Mouse (Mus musculus): ENCODE measurements around the gene Ccdc62. TPM values are rescaled to one million over a fixed set of nuclear protein-coding genes. Genes with fewer than 3 reads are reported as not detected.

Gene Ccdc62
- total and polyA plus RNA-seq, 2 experiments from 2014 or later = 3.7 TPM

GRCm38 (mm10) chr5:123993263-123994036, 63.0 kb downstream of the Ccdc62 start:
- Histone ChIP-seq H3K27ac (ENCODE audit: low read depth, low read length) (peak overlapping the region; percentile 69), H3K9ac (0 out of 2 replicates have a peak overlapping the region, but pooled peaks have one; percentile 14), H3K4me2 (ENCODE audit: low read depth) (no peak overlapping the region), H3K27me3 (ENCODE audit: insufficient read depth, low read length) (no peaks in the 10 kb centered on the region), H3K36me3 (ENCODE audit: insufficient read depth) (peaks cover 15% of the 10 kb centered on the region; the same call in 1 of the 2 replicates), H3K4me3 (ENCODE audit: low read depth, low read length) (no peak overlapping the region), H3K9me3 (ENCODE audit: low read length) (no peaks in the 10 kb centered on the region), H3K4me1 (ENCODE audit: insufficient read depth) (no peaks in the 10 kb centered on the region)
- WGBS = 28% methylated on average over 7 of the region's 7 CpGs
- DNase-seq (peak; percentile 79), ATAC-seq (peak; percentile 86)
- peak; percentile 43 for TF ChIP-seq CTCF (IDR thresholded peaks at IDR 0.05; ENCODE audit: low read depth)

- Histone ChIP-seq H3K4me3 (ENCODE audit: low read depth, low read length) (no peak overlapping the region), H3K9me3 (ENCODE audit: low read length) (no peaks in the 10 kb centered on the region), H3K36me3 (ENCODE audit: insufficient read depth) (peaks cover 23% of the 10 kb centered on the region), H3K4me1 (ENCODE audit: insufficient read depth) (no peaks in the 10 kb centered on the region), H3K27me3 (ENCODE audit: insufficient read depth, low read length) (no peaks in the 10 kb centered on the region), H3K4me2 (ENCODE audit: low read depth) (no peak overlapping the region), H3K27ac (ENCODE audit: low read depth, low read length) (no peak overlapping the region), H3K9ac (no peak overlapping the region)
- TF ChIP-seq CTCF (IDR thresholded peaks at IDR 0.05; ENCODE audit: low read depth) = no peak
- WGBS = 92% methylated on average over 7 of the region's 7 CpGs
- ATAC-seq (no peak), DNase-seq (no peak)
These were observed 64.0 kb downstream of the Ccdc62 start for GRCm38 (mm10) chr5:123994468-123994867.

GRCm38 (mm10) chr5:123995388-123995787, 64.9 kb downstream of the Ccdc62 start:
- no peak for TF ChIP-seq CTCF (IDR thresholded peaks at IDR 0.05; ENCODE audit: low read depth)

GRCm38 (mm10) chr5:123996194-123996593, 65.7 kb downstream of the Ccdc62 start:
- DNase-seq = no peak
- Histone ChIP-seq H3K9ac (no peak overlapping the region), H3K27me3 (ENCODE audit: insufficient read depth, low read length) (no peaks in the 10 kb centered on the region), H3K4me1 (ENCODE audit: insufficient read depth) (no peaks in the 10 kb centered on the region), H3K4me2 (ENCODE audit: low read depth) (no peak overlapping the region), H3K9me3 (ENCODE audit: low read length) (no peaks in the 10 kb centered on the region), H3K27ac (ENCODE audit: low read depth, low read length) (no peak overlapping the region), H3K36me3 (ENCODE audit: insufficient read depth) (peaks cover 21% of the 10 kb centered on the region), H3K4me3 (ENCODE audit: low read depth, low read length) (no peak overlapping the region)
- WGBS = 87% methylated on average over 10 of the region's 10 CpGs
- peak; percentile 39; the same call in 1 of the 2 replicates for TF ChIP-seq CTCF (IDR thresholded peaks at IDR 0.05; ENCODE audit: low read depth)
- ATAC-seq = no peak

More at GRCm38 (mm10) chr5:123995388-123995787, 64.9 kb downstream of the Ccdc62 start:
- H3K36me3 ChIP-seq (ENCODE audit: insufficient read depth) = peaks cover 27% of the 10 kb centered on the region
- DNase-seq (no peak), ATAC-seq (no peak)
- no peaks in the 10 kb centered on the region for H3K9me3 ChIP-seq (ENCODE audit: low read length)
- H3K4me3 ChIP-seq (ENCODE audit: low read depth, low read length) = no peak overlapping the region
- no peak overlapping the region for H3K9ac ChIP-seq
- H3K27me3 ChIP-seq (ENCODE audit: insufficient read depth, low read length) = no peaks in the 10 kb centered on the region
- H3K4me2 ChIP-seq (ENCODE audit: low read depth) = no peak overlapping the region
- H3K4me1 ChIP-seq (ENCODE audit: insufficient read depth) = no peaks in the 10 kb centered on the region
- 72% methylated on average over 6 of the region's 6 CpGs for WGBS
- no peak overlapping the region for H3K27ac ChIP-seq (ENCODE audit: low read depth, low read length)

- Histone ChIP-seq H3K27ac (ENCODE audit: low read depth, low read length) (no peak overlapping the region), H3K4me2 (ENCODE audit: low read depth) (no peak overlapping the region)
These were observed 66.2 kb downstream of the Ccdc62 start for GRCm38 (mm10) chr5:123996695-123997094.

GRCm38 (mm10) chr5:123997211-123997751, 66.8 kb downstream of the Ccdc62 start:
- no peak overlapping the region for H3K4me2 ChIP-seq (ENCODE audit: low read depth)
- no peak overlapping the region for H3K4me3 ChIP-seq (ENCODE audit: low read depth, low read length)
- no peak for DNase-seq
- ATAC-seq = no peak
- H3K27me3 ChIP-seq (ENCODE audit: insufficient read depth, low read length) = no peaks in the 10 kb centered on the region
- TF ChIP-seq CTCF (IDR thresholded peaks at IDR 0.05; ENCODE audit: low read depth) = no peak
- no peaks in the 10 kb centered on the region for H3K4me1 ChIP-seq (ENCODE audit: insufficient read depth)
- no peaks in the 10 kb centered on the region for H3K9me3 ChIP-seq (ENCODE audit: low read length)
- WGBS = 62% methylated on average over 24 of the region's 24 CpGs
- no peak overlapping the region for H3K27ac ChIP-seq (ENCODE audit: low read depth, low read length)
- no peak overlapping the region for H3K9ac ChIP-seq
- H3K36me3 ChIP-seq (ENCODE audit: insufficient read depth) = peaks cover 26% of the 10 kb centered on the region

More at GRCm38 (mm10) chr5:123996695-123997094, 66.2 kb downstream of the Ccdc62 start:
- DNase-seq (no peak), ATAC-seq (no peak)
- Histone ChIP-seq H3K9me3 (ENCODE audit: low read length) (no peaks in the 10 kb centered on the region), H3K4me1 (ENCODE audit: insufficient read depth) (no peaks in the 10 kb centered on the region), H3K4me3 (ENCODE audit: low read depth, low read length) (no peak overlapping the region), H3K9ac (no peak overlapping the region), H3K36me3 (ENCODE audit: insufficient read depth) (peaks cover 25% of the 10 kb centered on the region), H3K27me3 (ENCODE audit: insufficient read depth, low read length) (no peaks in the 10 kb centered on the region)
- WGBS = 94% methylated on average over 14 of the region's 14 CpGs
- TF ChIP-seq CTCF (IDR thresholded peaks at IDR 0.05; ENCODE audit: low read depth) = no peak

GRCm38 (mm10) chr5:123997811-123998210, 67.3 kb downstream of the Ccdc62 start:
- Histone ChIP-seq H3K36me3 (ENCODE audit: insufficient read depth) (peaks cover 30% of the 10 kb centered on the region), H3K9ac (no peak overlapping the region), H3K27me3 (ENCODE audit: insufficient read depth, low read length) (no peaks in the 10 kb centered on the region), H3K4me2 (ENCODE audit: low read depth) (no peak overlapping the region), H3K4me1 (ENCODE audit: insufficient read depth) (no peaks in the 10 kb centered on the region), H3K4me3 (ENCODE audit: low read depth, low read length) (no peak overlapping the region), H3K27ac (ENCODE audit: low read depth, low read length) (no peak overlapping the region), H3K9me3 (ENCODE audit: low read length) (no peaks in the 10 kb centered on the region)
- no peak for ATAC-seq
- 54% methylated on average over 16 of the region's 16 CpGs for WGBS
- no peak for DNase-seq
- TF ChIP-seq CTCF (IDR thresholded peaks at IDR 0.05; ENCODE audit: low read depth) = no peak

Measured in forebrain, postnatal 0 days (tissue).